Mouse (Mus musculus) heart, embryonic 10.5 days (tissue): ENCODE measurements around the gene Cacnb4. TPM values are rescaled to one million over a fixed set of nuclear protein-coding genes. Genes with fewer than 3 reads are reported as not detected.

Experiments
- DNase-seq: peaks from one replicate; pipeline ENCODE4 v3.0.0-alpha.2; 2017; ENCODE audit warnings: low spot score
- H3K27ac ChIP-seq: fragments of 300-500 bp; sonication (generic); 2 replicates; pipeline ENCODE4 v1.5.1; 2016; ENCODE audit warnings: mild to moderate bottlenecking
- H3K27me3 ChIP-seq: fragments of 300-500 bp; sonication (generic); 2 replicates; pipeline ENCODE4 v1.6.1; 2016; ENCODE audit warnings: mild to moderate bottlenecking; ENCODE audit not compliant: poor library complexity, insufficient read depth, severe bottlenecking
- H3K36me3 ChIP-seq: fragments of 300-500 bp; sonication (generic); 2 replicates; pipeline ENCODE4 v1.6.1; 2016; ENCODE audit warnings: mild to moderate bottlenecking, moderate library complexity
- H3K4me1 ChIP-seq: fragments of 300-500 bp; sonication (generic); 2 replicates; pipeline ENCODE4 v1.6.1; 2016; ENCODE audit warnings: mild to moderate bottlenecking
- H3K4me3 ChIP-seq: fragments of 300-500 bp; sonication (generic); 2 replicates; pipeline ENCODE4 v1.5.1; 2016; ENCODE audit warnings: mild to moderate bottlenecking, moderate library complexity
- H3K9me3 ChIP-seq: fragments of 300-500 bp; sonication (generic); 2 replicates; pipeline ENCODE4 v1.6.1; 2016; ENCODE audit warnings: mild to moderate bottlenecking, moderate library complexity
- WGBS: fragments of 180-500 bp; shearing (Covaris S2); methylation state at CpG from one replicate; pipeline ENCODE4 v1.1.7; 2016; 5-methylcytosine and 5-hydroxymethylcytosine counted together
- polyA plus RNA-seq: library from polyadenylated mRNA; unstranded; fragments of >200 nt; fragmentation: Nextera tagmentation; extraction: Ambion mirVana; gene quantifications from 2 replicates; pipeline ENCODE4 v1.2.1, GENCODE M21; 2016

Gene Cacnb4
- polyA plus RNA-seq, result 0.29 and 0.36 TPM in 2 replicates

GRCm38 (mm10) chr2:52676023-52676912 is at the start of gene Cacnb4:
TSS of gene Cacnb4 (minus strand) at chr2:52676831.
- no peaks in the 10 kb centered on the region for H3K9me3 ChIP-seq
- H3K4me1 ChIP-seq, result peaks cover 20% of the 10 kb centered on the region; the same call in 1 of the 2 replicates
- H3K4me3 ChIP-seq, result peak within 1 kb of the TSS; percentile 80
- under 1% methylated on average over 55 of the region's 77 CpGs for WGBS
- H3K36me3 ChIP-seq, result no peaks in the 10 kb centered on the region
- peak within 1 kb of the TSS; percentile 87 for H3K27ac ChIP-seq
- H3K27me3 ChIP-seq, result peaks cover 40% of the 10 kb centered on the region
- no peak for DNase-seq

DNA sequence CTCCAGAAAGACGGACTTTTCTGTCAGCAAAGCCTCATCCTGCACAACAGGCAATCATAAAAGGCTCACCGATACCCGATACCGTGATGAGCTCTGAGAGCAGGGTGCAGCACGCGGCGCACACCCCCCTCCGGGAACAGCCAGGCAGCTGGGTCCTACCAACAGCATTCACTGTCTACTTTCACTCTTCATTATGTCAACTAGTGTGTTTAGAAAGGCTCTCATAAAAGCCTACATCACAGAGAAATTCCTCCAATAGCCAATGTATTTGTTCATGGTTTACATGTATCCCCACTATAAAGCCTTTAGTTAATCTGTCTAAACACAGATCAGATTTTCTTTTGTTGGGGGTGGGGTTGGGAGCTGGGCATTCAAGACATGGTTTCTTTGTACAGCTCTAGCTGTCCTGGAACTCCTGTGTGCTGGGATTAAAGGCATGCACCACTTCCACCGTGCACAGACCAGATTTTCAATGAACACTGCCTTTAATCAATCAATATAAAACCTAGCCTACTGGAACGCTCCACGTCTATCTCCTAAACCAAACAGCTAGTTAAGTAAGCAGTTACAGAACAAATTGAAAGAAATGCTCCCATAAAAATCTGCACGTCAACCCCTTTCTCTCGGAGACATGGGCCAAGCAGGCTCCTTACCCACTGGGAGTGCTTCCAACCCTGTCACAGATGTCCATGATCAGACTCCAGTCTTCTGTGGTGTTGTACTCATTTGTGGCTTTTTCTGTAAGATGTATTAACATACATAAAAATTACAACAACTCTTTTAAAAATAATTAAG is 43.8 kb upstream of the Cacnb4 start:
- Histone ChIP-seq H3K27me3 (no peaks in the 10 kb centered on the region), H3K9me3 (no peaks in the 10 kb centered on the region), H3K27ac (no peak overlapping the region), H3K4me1 (no peaks in the 10 kb centered on the region), H3K4me3 (no peak overlapping the region), H3K36me3 (no peaks in the 10 kb centered on the region)
- WGBS, result 82% methylated on average over 13 of the region's 13 CpGs
- peak; percentile 42 for DNase-seq

GRCm38 (mm10) chr2:52717076-52717475 is 40.4 kb upstream of the Cacnb4 start:
- H3K36me3 ChIP-seq, result peaks cover 22% of the 10 kb centered on the region
- no peaks in the 10 kb centered on the region for H3K27me3 ChIP-seq
- H3K9me3 ChIP-seq, result no peaks in the 10 kb centered on the region
- no peak overlapping the region for H3K4me3 ChIP-seq
- no peaks in the 10 kb centered on the region for H3K4me1 ChIP-seq
- WGBS, result 79% methylated on average over 5 of the region's 5 CpGs
- H3K27ac ChIP-seq, result no peak overlapping the region
- peak; percentile 62 for DNase-seq

DNA sequence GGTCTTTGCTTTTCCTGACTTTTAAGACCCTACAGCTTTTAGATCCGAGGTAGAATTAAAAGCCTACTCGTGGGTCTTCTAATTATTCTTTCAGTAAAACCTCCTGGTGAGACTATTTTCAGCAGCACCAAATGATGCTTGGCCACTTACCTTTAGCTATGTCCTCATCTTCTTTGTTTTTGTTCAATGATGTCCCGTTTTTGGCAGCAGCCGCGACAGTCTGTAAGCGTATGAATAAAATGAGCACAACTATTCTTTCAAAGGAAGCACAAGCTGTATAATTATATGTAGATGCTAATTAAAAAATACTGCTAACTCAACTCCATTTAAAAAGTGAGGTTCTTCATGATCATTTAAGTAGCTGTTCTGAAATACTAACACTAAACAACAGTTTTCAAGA is 38.9 kb upstream of the Cacnb4 start:
- no peaks in the 10 kb centered on the region for H3K4me1 ChIP-seq
- H3K9me3 ChIP-seq, result no peaks in the 10 kb centered on the region
- H3K27me3 ChIP-seq, result no peaks in the 10 kb centered on the region
- 87% methylated on average over 6 of the region's 6 CpGs for WGBS
- peaks cover 23% of the 10 kb centered on the region for H3K36me3 ChIP-seq
- H3K27ac ChIP-seq, result no peak overlapping the region
- peak; percentile 19 for DNase-seq
- no peak overlapping the region for H3K4me3 ChIP-seq

DNA sequence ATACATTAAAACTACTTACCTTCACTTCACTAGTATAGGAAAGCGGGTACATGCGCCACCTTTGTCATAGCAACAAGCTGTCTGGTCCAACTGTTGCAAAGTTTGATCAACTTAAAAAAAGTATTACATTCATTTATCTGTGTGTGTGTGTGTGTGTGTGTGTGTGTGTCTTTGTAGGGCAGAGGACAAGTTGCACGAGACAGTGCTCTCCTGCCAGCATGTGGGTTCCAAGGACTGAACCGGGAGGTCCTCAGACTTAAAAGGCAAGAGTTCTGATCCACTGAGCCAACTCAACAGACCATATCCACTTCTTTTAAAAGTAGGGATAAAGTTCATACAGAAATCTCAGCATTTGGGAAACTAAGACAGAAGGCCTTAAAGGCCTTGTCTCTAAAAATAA is 37.5 kb upstream of the Cacnb4 start:
- WGBS, result 93% methylated on average over 4 of the region's 4 CpGs
- no peak for DNase-seq
- Histone ChIP-seq H3K4me1 (no peaks in the 10 kb centered on the region), H3K27ac (no peak overlapping the region), H3K36me3 (peaks cover 36% of the 10 kb centered on the region), H3K27me3 (no peaks in the 10 kb centered on the region), H3K9me3 (no peaks in the 10 kb centered on the region), H3K4me3 (no peak overlapping the region)

GRCm38 (mm10) chr2:52710804-52711203 is 34.2 kb upstream of the Cacnb4 start:
- Histone ChIP-seq H3K4me3 (no peak overlapping the region), H3K4me1 (no peaks in the 10 kb centered on the region)
- WGBS, result 93% methylated on average over 2 of the region's 2 CpGs

GRCm38 (mm10) chr2:52709417-52709816 is 32.8 kb upstream of the Cacnb4 start:
- H3K27me3 ChIP-seq, result no peaks in the 10 kb centered on the region
- no peak overlapping the region for H3K4me3 ChIP-seq
- WGBS, result 89% methylated on average over 5 of the region's 5 CpGs
- H3K36me3 ChIP-seq, result peaks cover 46% of the 10 kb centered on the region
- no peaks in the 10 kb centered on the region for H3K9me3 ChIP-seq
- H3K27ac ChIP-seq, result no peak overlapping the region
- no peaks in the 10 kb centered on the region for H3K4me1 ChIP-seq
- DNase-seq, result peak; percentile 13

More at GRCm38 (mm10) chr2:52710804-52711203, 34.2 kb upstream of the Cacnb4 start:
- no peaks in the 10 kb centered on the region for H3K9me3 ChIP-seq
- no peaks in the 10 kb centered on the region for H3K27me3 ChIP-seq
- no peak overlapping the region for H3K27ac ChIP-seq
- DNase-seq, result no peak
- peaks cover 52% of the 10 kb centered on the region for H3K36me3 ChIP-seq

GRCm38 (mm10) chr2:52701368-52702036 is 24.9 kb upstream of the Cacnb4 start:
- Histone ChIP-seq H3K4me1 (no peaks in the 10 kb centered on the region), H3K4me3 (no peak overlapping the region), H3K9me3 (no peaks in the 10 kb centered on the region), H3K27me3 (no peaks in the 10 kb centered on the region), H3K27ac (no peak overlapping the region), H3K36me3 (peaks cover 26% of the 10 kb centered on the region; the same call in 1 of the 2 replicates)
- WGBS, result 91% methylated on average over 11 of the region's 11 CpGs
- no peak for DNase-seq

- WGBS, result 72% methylated on average over 5 of the region's 5 CpGs
Observed at GRCm38 (mm10) chr2:52700352-52700751, 23.7 kb upstream of the Cacnb4 start.

GRCm38 (mm10) chr2:52694604-52695003 is 18.0 kb upstream of the Cacnb4 start:
- no peaks in the 10 kb centered on the region for H3K27me3 ChIP-seq
- H3K4me3 ChIP-seq, result no peak overlapping the region
- H3K9me3 ChIP-seq, result no peaks in the 10 kb centered on the region
- peaks cover 2% of the 10 kb centered on the region; the same call in 1 of the 2 replicates for H3K36me3 ChIP-seq
- no peak overlapping the region for H3K27ac ChIP-seq
- H3K4me1 ChIP-seq, result no peaks in the 10 kb centered on the region
- no peak for DNase-seq
- WGBS, result 86% methylated on average over 6 of the region's 6 CpGs

More at GRCm38 (mm10) chr2:52700352-52700751, 23.7 kb upstream of the Cacnb4 start:
- H3K4me3 ChIP-seq, result no peak overlapping the region
- no peaks in the 10 kb centered on the region for H3K27me3 ChIP-seq
- no peaks in the 10 kb centered on the region for H3K9me3 ChIP-seq
- H3K27ac ChIP-seq, result no peak overlapping the region
- H3K36me3 ChIP-seq, result peaks cover 17% of the 10 kb centered on the region; the same call in 1 of the 2 replicates
- DNase-seq, result no peak
- no peaks in the 10 kb centered on the region for H3K4me1 ChIP-seq

- WGBS, result 74% methylated on average over 4 of the region's 4 CpGs
- no peak overlapping the region for H3K27ac ChIP-seq
Observed at GRCm38 (mm10) chr2:52691745-52692144, 15.1 kb upstream of the Cacnb4 start.

GRCm38 (mm10) chr2:52686601-52687000 is 10.0 kb upstream of the Cacnb4 start:
- H3K4me1 ChIP-seq, result no peaks in the 10 kb centered on the region
- H3K36me3 ChIP-seq, result no peaks in the 10 kb centered on the region
- H3K27me3 ChIP-seq, result no peaks in the 10 kb centered on the region
- 73% methylated on average over 6 of the region's 6 CpGs for WGBS
- no peak overlapping the region for H3K27ac ChIP-seq
- no peak overlapping the region for H3K4me3 ChIP-seq
- no peak for DNase-seq
- no peaks in the 10 kb centered on the region for H3K9me3 ChIP-seq

More at GRCm38 (mm10) chr2:52691745-52692144, 15.1 kb upstream of the Cacnb4 start:
- Histone ChIP-seq H3K4me3 (no peak overlapping the region), H3K36me3 (no peaks in the 10 kb centered on the region), H3K27me3 (no peaks in the 10 kb centered on the region), H3K4me1 (no peaks in the 10 kb centered on the region), H3K9me3 (no peaks in the 10 kb centered on the region)
- no peak for DNase-seq
